Comparison of ENCODE assay signal across 24 mouse cellular contexts in genomic region chr2:146387211-146387610, GRCm38 (mm10).
"Had no signal": no experiment of that assay in that cellular context is flagged by ENCODE, and none has a peak within 500 bp of the region (broad histone marks: within the 10 kb centered on the region; RNA-seq: fewer than 3 reads in every experiment).

No protein-coding gene starts in this region.

- H3K4me1 ChIP-seq: kidney, embryonic 15.5 days; limb, embryonic 12.5 days; limb, embryonic 15.5 days; midbrain, embryonic 12.5 days; midbrain, embryonic 15.5 days; neural tube, embryonic 12.5 days; neural tube, embryonic 15.5 days had no signal

- H3K9me3 ChIP-seq: kidney, embryonic 15.5 days; limb, embryonic 12.5 days; limb, embryonic 15.5 days; midbrain, embryonic 12.5 days; midbrain, embryonic 15.5 days; neural tube, embryonic 12.5 days; neural tube, embryonic 15.5 days had no signal

- DNase-seq: kidney, adult 11 months; kidney, adult 8-10 months; kidney, postnatal 10 days; kidney, postnatal 36 days; left cerebral cortex, postnatal 4 days; liver, postnatal 0 days; lung, postnatal 10 days; right cerebral cortex, adult 18-20 months; right cerebral cortex, postnatal 14 days; right cerebral cortex, postnatal 4 days; thymus, adult 2 months; thymus, postnatal 14 days; thymus, postnatal 4 days had no signal

- ATAC-seq: liver, postnatal 0 days; midbrain, embryonic 15.5 days had no signal

- H3K36me3 ChIP-seq: limb, embryonic 15.5 days; neural tube, embryonic 12.5 days had no signal

- H3K4me3 ChIP-seq: kidney, embryonic 15.5 days; limb, embryonic 12.5 days; limb, embryonic 15.5 days; midbrain, embryonic 12.5 days; midbrain, embryonic 15.5 days; neural tube, embryonic 12.5 days; neural tube, embryonic 15.5 days had no signal

- H3K4me2 ChIP-seq: kidney, embryonic 15.5 days; limb, embryonic 12.5 days; limb, embryonic 15.5 days; liver, embryonic 11.5 days; midbrain, embryonic 12.5 days; midbrain, embryonic 15.5 days; neural tube, embryonic 12.5 days; neural tube, embryonic 15.5 days had no signal

- H3K27ac ChIP-seq: kidney, embryonic 15.5 days; limb, embryonic 12.5 days; limb, embryonic 15.5 days; liver, embryonic 14.5 days; macrophage; midbrain, embryonic 12.5 days; midbrain, embryonic 15.5 days; neural tube, embryonic 12.5 days; neural tube, embryonic 15.5 days; stomach, postnatal 0 days had no signal

- H3K27me3 ChIP-seq: kidney, embryonic 15.5 days; limb, embryonic 12.5 days; limb, embryonic 15.5 days; midbrain, embryonic 12.5 days; midbrain, embryonic 15.5 days; neural tube, embryonic 12.5 days; neural tube, embryonic 15.5 days had no signal

- H3K9ac ChIP-seq: kidney, embryonic 15.5 days; limb, embryonic 12.5 days; limb, embryonic 15.5 days; liver, embryonic 14.5 days; liver, postnatal 0 days; midbrain, embryonic 12.5 days; midbrain, embryonic 15.5 days; neural tube, embryonic 12.5 days; neural tube, embryonic 15.5 days had no signal
